ENCODE assay signal across 8 mouse cellular contexts in the genomic region with DNA sequence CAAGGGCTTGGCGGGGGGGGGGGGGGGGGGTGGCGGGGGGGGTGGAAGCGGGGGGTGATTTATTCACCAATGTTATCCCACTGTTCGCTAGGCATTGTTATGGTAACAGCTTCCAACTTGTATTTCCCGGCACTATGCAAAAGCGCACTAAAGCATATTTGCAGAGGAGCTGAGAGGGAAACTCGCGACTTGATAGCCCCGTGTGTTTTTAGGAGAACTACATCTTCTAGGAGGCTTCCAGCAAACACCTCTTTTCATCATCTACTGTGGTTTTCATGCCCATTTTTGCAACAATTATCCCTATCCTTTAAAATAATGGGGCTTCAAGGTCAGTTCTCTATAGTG. TPM values are rescaled to one million over a fixed set of nuclear protein-coding genes. Genes with fewer than 3 reads are reported as not detected.
DNase-seq lines count a peak whose midpoint lies in the region; ATAC-seq and TF ChIP-seq lines count a peak whose summit lies in the region.

No protein-coding gene starts in this region.

- H3K27ac ChIP-seq in heart, embryonic 12.5 days (ENCODE audit: poor library complexity, severe bottlenecking) = no peak overlapping the region
- H3K27ac ChIP-seq in CH12.LX (ENCODE audit: insufficient read depth, low read depth) = no peak overlapping the region
- no peak overlapping the region for H3K27ac ChIP-seq in embryonic fibroblast, embryonic 13.5 days (ENCODE audit: insufficient read depth, low read length)
- H3K27ac ChIP-seq in liver, embryonic 13.5 days = no peak overlapping the region

- peak overlapping the region; percentile 87 for H3K4me2 ChIP-seq in heart, embryonic 12.5 days
- peak overlapping the region; percentile 88 for H3K4me2 ChIP-seq in CH12.LX (ENCODE audit: insufficient read depth, low read depth, poor library complexity, severe bottlenecking)
- H3K4me2 ChIP-seq in liver, embryonic 13.5 days = peak overlapping the region; percentile 75

- H3K36me3 ChIP-seq in heart, embryonic 12.5 days = peaks cover 15% of the 10 kb centered on the region
- H3K36me3 ChIP-seq in CH12.LX (replicated peaks in 1 of 2; ENCODE audit: control insufficient read depth in 1 of 2, insufficient read depth in 1 of 2, low read length in 1 of 2) = peaks cover 10 to 18% of the 10 kb centered on the region in 2 experiments
- H3K36me3 ChIP-seq in liver, embryonic 13.5 days = 0 out of 2 replicates have a peak, but pooled peaks cover 5% of the 10 kb centered on the region

- TF ChIP-seq POLR2A in CH12.LX (IDR thresholded peaks at IDR 0.05; ENCODE audit: low read depth, low read length) = no peak
- TF ChIP-seq POLR2A in embryonic fibroblast, embryonic 13.5 days (IDR thresholded peaks at IDR 0.05; ENCODE audit: low read depth, low read length) = no peak

- TF ChIP-seq EP300 in CH12.LX (IDR thresholded peaks at IDR 0.05; ENCODE audit: low read length) = no peak

- no peak for TF ChIP-seq CTCF in CH12.LX (conservative IDR thresholded peaks at IDR 0.05 in 1 of 2, IDR thresholded peaks at IDR 0.05 in 1 of 2; ENCODE audit: low read depth in 2 of 2, low read length in 2 of 2)
- TF ChIP-seq CTCF in embryonic fibroblast, embryonic 13.5 days (IDR thresholded peaks at IDR 0.05; ENCODE audit: borderline replicate concordance, insufficient read depth, low read length) = no peak

- H3K27me3 ChIP-seq in heart, embryonic 12.5 days (replicated peaks) = no peaks in the 10 kb centered on the region
- H3K27me3 ChIP-seq in CH12.LX (replicated peaks) = no peaks in the 10 kb centered on the region
- no peaks in the 10 kb centered on the region for H3K27me3 ChIP-seq in liver, embryonic 13.5 days

- H3K4me1 ChIP-seq in heart, embryonic 12.5 days (replicated peaks) = peaks cover 3% of the 10 kb centered on the region
- H3K4me1 ChIP-seq in CH12.LX (ENCODE audit: control insufficient read depth in 1 of 2, insufficient read depth in 2 of 2) = peaks cover 2 to 21% of the 10 kb centered on the region in 2 experiments; a peak in 3 of 4 replicates
- no peaks in the 10 kb centered on the region; the same call in 1 of the 2 replicates for H3K4me1 ChIP-seq in embryonic fibroblast, embryonic 13.5 days (ENCODE audit: control insufficient read depth, insufficient read depth, low read length)
- H3K4me1 ChIP-seq in liver, embryonic 13.5 days (replicated peaks) = peaks cover 13% of the 10 kb centered on the region

- peaks cover 12% of the 10 kb centered on the region for H3K79me2 ChIP-seq in CH12.LX (replicated peaks; ENCODE audit: control insufficient read depth, extremely low read depth, insufficient read depth, poor library complexity, severe bottlenecking)

- no peaks in the 10 kb centered on the region for H3K9me3 ChIP-seq in heart, embryonic 12.5 days (replicated peaks)
- H3K9me3 ChIP-seq in CH12.LX (replicated peaks; ENCODE audit: low read length) = no peaks in the 10 kb centered on the region
- H3K9me3 ChIP-seq in liver, embryonic 13.5 days (replicated peaks) = no peaks in the 10 kb centered on the region

- no peak for TF ChIP-seq RAD21 in CH12.LX (IDR thresholded peaks at IDR 0.05; ENCODE audit: low read depth, low read length)

- peak overlapping the region; percentile 82 for H3K4me3 ChIP-seq in heart, embryonic 12.5 days
- peak overlapping the region; percentile 73 to 95 (median 88) for H3K4me3 ChIP-seq in CH12.LX (replicated peaks in 1 of 3; ENCODE audit: low read depth in 2 of 3, low read length in 2 of 3, poor library complexity in 1 of 3)
- peak overlapping the region; percentile 82 for H3K4me3 ChIP-seq in embryonic fibroblast, embryonic 13.5 days (ENCODE audit: insufficient read depth, low read length)
- peak overlapping the region; percentile 84 for H3K4me3 ChIP-seq in liver, embryonic 13.5 days (replicated peaks)

- 1% methylated on average over 7 of the region's 9 CpGs for WGBS in heart, embryonic 12.5 days
- under 1% methylated on average over 6 of the region's 9 CpGs for WGBS in liver, embryonic 13.5 days (ENCODE audit: insufficient replicate concordance)

- in situ Hi-C loops in CH12.LX (cut with MboI; ENCODE audit: low pct_ligation_motif_present, low pct_unique_long_range_greater_than_20kb, low sequenced_read_pairs) = loop anchor here (25.0 kb wide), 1 partner anchor 146 kb away; no protein-coding TSS in a partner anchor

- DNase-seq in heart, adult 18-20 months = no peak
- DNase-seq in CH12.LX (ENCODE audit: extremely low read depth) = peak; percentile 11
- no peak for DNase-seq in liver, embryonic 13.5 days
- no peak for DNase-seq in adrenal gland, postnatal 4 days (ENCODE audit: low spot score in 2 of 2)
- DNase-seq in right cerebral cortex, postnatal 4 days = no peak
- DNase-seq in urinary bladder, postnatal 4 days (ENCODE audit: low spot score in 2 of 2) = no peak

- ATAC-seq in heart, embryonic 12.5 days (ENCODE audit: insufficient number of reproducible peaks, low FRiP score) = no peak
- ATAC-seq in liver, embryonic 13.5 days (ENCODE audit: low read depth) = no peak

- dilution Hi-C loops in CH12.LX (cut with MboI; ENCODE audit: extremely low pct_ligation_motif_present, extremely low pct_unique_long_range_greater_than_20kb, low sequenced_read_pairs) = no loop called here

- H3K9ac ChIP-seq in heart, embryonic 12.5 days = peak overlapping the region; percentile 76
- peak overlapping the region; percentile 65 for H3K9ac ChIP-seq in CH12.LX (ENCODE audit: insufficient read depth, low read depth)
- H3K9ac ChIP-seq in liver, embryonic 13.5 days = peak overlapping the region; percentile 76

TF ChIP-seq in CH12.LX, 34 proteins besides CTCF, POLR2A, EP300 and RAD21:
- no peak for TF ChIP-seq MEF2A (IDR thresholded peaks at IDR 0.05; ENCODE audit: borderline replicate concordance, low read depth, low read length)
- TF ChIP-seq USF1 (IDR thresholded peaks at IDR 0.05; ENCODE audit: low read depth, low read length) = no peak
- no peak for TF ChIP-seq GABPA (IDR thresholded peaks at IDR 0.05; ENCODE audit: insufficient replicate concordance, low read depth, low read length)
- no peak for TF ChIP-seq UBTF (IDR thresholded peaks at IDR 0.05; ENCODE audit: low read depth, low read length)
- TF ChIP-seq SMC3 (IDR thresholded peaks at IDR 0.05; ENCODE audit: low read depth, low read length) = no peak
- TF ChIP-seq CHD1 (IDR thresholded peaks at IDR 0.05; ENCODE audit: low read depth, low read length) = no peak
- TF ChIP-seq ETS1 (conservative IDR thresholded peaks at IDR 0.05; ENCODE audit: low read depth, low read length) = no peak
- TF ChIP-seq CHD2 (IDR thresholded peaks at IDR 0.05; ENCODE audit: low read length) = no peak
- no peak for TF ChIP-seq ELF1 (IDR thresholded peaks at IDR 0.05; ENCODE audit: low read depth, low read length)
- no peak for TF ChIP-seq USF2 (conservative IDR thresholded peaks at IDR 0.05; ENCODE audit: low read depth, low read length)
- no peak for TF ChIP-seq ZC3H11A (IDR thresholded peaks at IDR 0.05; ENCODE audit: low read depth, low read length)
- TF ChIP-seq TCF12 (IDR thresholded peaks at IDR 0.05; ENCODE audit: low read depth, low read length) = no peak
- TF ChIP-seq E2F4 (IDR thresholded peaks at IDR 0.05; ENCODE audit: insufficient replicate concordance, low read depth, low read length) = no peak
- TF ChIP-seq POLR2AphosphoS2 (IDR thresholded peaks at IDR 0.05; ENCODE audit: low read depth, low read length) = no peak
- TF ChIP-seq HCFC1 (IDR thresholded peaks at IDR 0.05; ENCODE audit: low read depth, low read length) = no peak
- no peak for TF ChIP-seq BHLHE40 (IDR thresholded peaks at IDR 0.05; ENCODE audit: low read depth, low read length)
- TF ChIP-seq SIN3A (IDR thresholded peaks at IDR 0.05; ENCODE audit: low read length) = no peak

RNA-seq across cellular contexts. Expression of gene Hltf, which starts 0.6 kb away (rescaled TPM):
- 19.1 and 21.3 TPM in 2 replicates for polyA plus RNA-seq in heart, embryonic 12.5 days (2016; fragmentation: Nextera tagmentation; extraction: Ambion mirVana)
- 10 to 100 TPM; 10.4 to 14.2 TPM for total RNA-seq in heart, adult 18-20 months (2021)
- total RNA-seq in CH12.LX (2012; rRNA removed) (18.9 and 20.6 TPM in 2 replicates), CH12.LX (2014; rRNA removed) (37.1 and 45.4 TPM in 2 replicates)
- 19.4 and 20.2 TPM in 2 replicates for polyA plus RNA-seq in CH12.LX (2012; ENCODE audit: insufficient read length, low read depth)
- 22.2 and 22.8 TPM in 2 replicates for polyA plus RNA-seq in embryonic fibroblast, embryonic 13.5 days (2011; ENCODE audit: insufficient read length, low read depth, missing spikeins)
- 9.3 and 13.1 TPM in 2 replicates for polyA plus RNA-seq in liver, embryonic 13.5 days (2015; fragmentation: Nextera tagmentation; extraction: Ambion mirVana)
- total RNA-seq in adrenal gland, postnatal 4 days (2021) = 10 to 100 TPM; 21.9 to 27.4 TPM

RNA-seq across cellular contexts. Expression of gene Hps3, which starts 23.1 kb away (rescaled TPM):
- 11.4 and 12.6 TPM in 2 replicates for polyA plus RNA-seq in heart, embryonic 12.5 days (2016; fragmentation: Nextera tagmentation; extraction: Ambion mirVana)
- total RNA-seq in heart, adult 18-20 months (2021) = 1 to 10 TPM; 6.4 to 9.4 TPM
- total RNA-seq in CH12.LX (2012; rRNA removed) (17.4 and 18.2 TPM in 2 replicates), CH12.LX (2014; rRNA removed) (37.3 and 40.7 TPM in 2 replicates)
- polyA plus RNA-seq in CH12.LX (2012; ENCODE audit: insufficient read length, low read depth) = 27.2 and 31.8 TPM in 2 replicates
- polyA plus RNA-seq in embryonic fibroblast, embryonic 13.5 days (2011; ENCODE audit: insufficient read length, low read depth, missing spikeins) = 15.1 and 16.5 TPM in 2 replicates
- 6.3 and 7.9 TPM in 2 replicates for polyA plus RNA-seq in liver, embryonic 13.5 days (2015; fragmentation: Nextera tagmentation; extraction: Ambion mirVana)
- total RNA-seq in adrenal gland, postnatal 4 days (2021) = 10 to 100 TPM; 15.5 to 16.2 TPM
